Comparison of ENCODE assay signal across 8 mouse cellular contexts in genomic region chr3:138489327-138490033, GRCm38 (mm10). TPM values are rescaled to one million over a fixed set of nuclear protein-coding genes. Genes with fewer than 3 reads are reported as not detected.
DNase-seq lines count a peak whose midpoint lies in the region; ATAC-seq and TF ChIP-seq lines count a peak whose summit lies in the region.

Gene Metap1 (minus strand): TSS chr3:138489515.

- peak; percentile 99 for ATAC-seq in forebrain, embryonic 12.5 days (ENCODE audit: low FRiP score)
- ATAC-seq in heart, postnatal 0 days (ENCODE audit: insufficient read depth, low read depth): peak; percentile 98
- ATAC-seq in liver, embryonic 16.5 days (ENCODE audit: low read depth): peak; percentile 99
- ATAC-seq in neural tube, embryonic 13.5 days (ENCODE audit: low read depth): peak; percentile 99

- dilution Hi-C loops in CH12.LX (cut with MboI; ENCODE audit: extremely low pct_ligation_motif_present, extremely low pct_unique_long_range_greater_than_20kb, low sequenced_read_pairs): no loop called here

- TF ChIP-seq EP300 in CH12.LX (IDR thresholded peaks at IDR 0.05; ENCODE audit: low read length): peak; percentile 49
- no peak for TF ChIP-seq EP300 in heart, postnatal 0 days (IDR thresholded peaks at IDR 0.05; ENCODE audit: low read depth)

- in situ Hi-C loops in CH12.LX (cut with MboI; ENCODE audit: low pct_ligation_motif_present, low pct_unique_long_range_greater_than_20kb, low sequenced_read_pairs): no loop called here

- TF ChIP-seq CTCF in CH12.LX (conservative IDR thresholded peaks at IDR 0.05 in 1 of 2, IDR thresholded peaks at IDR 0.05 in 1 of 2; ENCODE audit: low read depth in 2 of 2, low read length in 2 of 2): no peak
- peak; percentile 25; the same call in 1 of the 2 replicates for TF ChIP-seq CTCF in heart, postnatal 0 days (IDR thresholded peaks at IDR 0.05; ENCODE audit: low read depth)
- no peak for TF ChIP-seq CTCF in testis, adult 2 months (IDR thresholded peaks at IDR 0.05; ENCODE audit: control insufficient read depth, insufficient read depth, insufficient replicate concordance, low read depth, low read length)

- peak within 1 kb of the TSS; percentile 87 for H3K9ac ChIP-seq in CH12.LX (ENCODE audit: insufficient read depth, low read depth)
- H3K9ac ChIP-seq in forebrain, embryonic 12.5 days: peak within 1 kb of the TSS; percentile 93
- peak within 1 kb of the TSS; percentile 85 for H3K9ac ChIP-seq in heart, postnatal 0 days (replicated peaks; ENCODE audit: low read depth, low read length)
- peak within 1 kb of the TSS; percentile 90 for H3K9ac ChIP-seq in liver, embryonic 16.5 days (ENCODE audit: low read depth, low read length)
- peak within 1 kb of the TSS; percentile 87 for H3K9ac ChIP-seq in neural tube, embryonic 13.5 days

- DNase-seq in CH12.LX (ENCODE audit: extremely low read depth): peak; percentile 98
- DNase-seq in c-Kit-positive CD71-positive TER-119-negative erythroid progenitor cells, embryonic 14.5 days (ENCODE audit: low read depth): peak; percentile 83
- peak; percentile 93 for DNase-seq in heart, postnatal 0 days (ENCODE audit: low spot score)
- peak; percentile 98 for DNase-seq in kidney, postnatal 4 days

- TF ChIP-seq POLR2A in CH12.LX (IDR thresholded peaks at IDR 0.05; ENCODE audit: low read depth, low read length): peak; percentile 99
- TF ChIP-seq POLR2A in testis, adult 2 months (IDR thresholded peaks at IDR 0.05; ENCODE audit: control insufficient read depth, low read depth, low read length): peak; percentile 74

- H3K27ac ChIP-seq in CH12.LX (ENCODE audit: insufficient read depth, low read depth): peak within 1 kb of the TSS; percentile 44
- peak within 1 kb of the TSS; percentile 74 for H3K27ac ChIP-seq in forebrain, embryonic 12.5 days
- H3K27ac ChIP-seq in heart, postnatal 0 days (ENCODE audit: low read depth): peak within 1 kb of the TSS; percentile 81
- peak within 1 kb of the TSS; percentile 78 for H3K27ac ChIP-seq in liver, embryonic 16.5 days (ENCODE audit: low read length)
- peak within 1 kb of the TSS; percentile 84 for H3K27ac ChIP-seq in neural tube, embryonic 13.5 days (replicated peaks)
- peak within 1 kb of the TSS; percentile 82 for H3K27ac ChIP-seq in testis, adult 2 months (ENCODE audit: control insufficient read depth, insufficient read depth, low read depth, low read length)

- peaks cover 3 to 31% of the 10 kb centered on the region in 2 experiments; a peak in 3 of 4 replicates for H3K4me1 ChIP-seq in CH12.LX (ENCODE audit: control insufficient read depth in 1 of 2, insufficient read depth in 2 of 2)
- peaks cover 11% of the 10 kb centered on the region for H3K4me1 ChIP-seq in forebrain, embryonic 12.5 days
- H3K4me1 ChIP-seq in heart, postnatal 0 days (ENCODE audit: control insufficient read depth, insufficient read depth): peaks cover 9% of the 10 kb centered on the region
- H3K4me1 ChIP-seq in liver, embryonic 16.5 days (ENCODE audit: control insufficient read depth, low read depth, low read length): peaks cover 15% of the 10 kb centered on the region
- peaks cover 17% of the 10 kb centered on the region for H3K4me1 ChIP-seq in neural tube, embryonic 13.5 days (replicated peaks)
- H3K4me1 ChIP-seq in testis, adult 2 months (ENCODE audit: control insufficient read depth, insufficient read depth, low read length): no peaks in the 10 kb centered on the region; the same call in 1 of the 2 replicates

- peaks cover 46% of the 10 kb centered on the region for H3K79me2 ChIP-seq in CH12.LX (replicated peaks; ENCODE audit: control insufficient read depth, extremely low read depth, insufficient read depth, poor library complexity, severe bottlenecking)

- peak within 1 kb of the TSS; percentile 93 for H3K4me2 ChIP-seq in CH12.LX (ENCODE audit: insufficient read depth, low read depth, poor library complexity, severe bottlenecking)
- H3K4me2 ChIP-seq in forebrain, embryonic 12.5 days: peak within 1 kb of the TSS; percentile 68
- H3K4me2 ChIP-seq in heart, postnatal 0 days (ENCODE audit: low read depth, low read length): peak within 1 kb of the TSS; percentile 66
- peak within 1 kb of the TSS; percentile 95 for H3K4me2 ChIP-seq in liver, embryonic 16.5 days (ENCODE audit: low read depth, low read length)
- peak within 1 kb of the TSS; percentile 66 for H3K4me2 ChIP-seq in neural tube, embryonic 13.5 days

- H3K27me3 ChIP-seq in CH12.LX (replicated peaks): no peaks in the 10 kb centered on the region
- H3K27me3 ChIP-seq in forebrain, embryonic 12.5 days: no peaks in the 10 kb centered on the region
- H3K27me3 ChIP-seq in heart, postnatal 0 days (ENCODE audit: control insufficient read depth, insufficient read depth, low read length): no peaks in the 10 kb centered on the region
- no peaks in the 10 kb centered on the region for H3K27me3 ChIP-seq in liver, embryonic 16.5 days (ENCODE audit: control insufficient read depth, insufficient read depth, low read depth, low read length)
- H3K27me3 ChIP-seq in neural tube, embryonic 13.5 days: no peaks in the 10 kb centered on the region
- no peaks in the 10 kb centered on the region for H3K27me3 ChIP-seq in testis, adult 2 months (ENCODE audit: control insufficient read depth, insufficient read depth, low read length)

- WGBS in forebrain, embryonic 12.5 days: 1% methylated on average over 39 of the region's 65 CpGs
- under 1% methylated on average over 39 of the region's 65 CpGs for WGBS in heart, postnatal 0 days
- under 1% methylated on average over 45 of the region's 65 CpGs for WGBS in liver, embryonic 16.5 days (ENCODE audit: insufficient replicate concordance)
- under 1% methylated on average over 49 of the region's 65 CpGs for WGBS in neural tube, embryonic 13.5 days

- peaks cover 12% of the 10 kb centered on the region for H3K9me3 ChIP-seq in CH12.LX (replicated peaks; ENCODE audit: low read length)
- no peaks in the 10 kb centered on the region for H3K9me3 ChIP-seq in forebrain, embryonic 12.5 days
- no peaks in the 10 kb centered on the region for H3K9me3 ChIP-seq in heart, postnatal 0 days (replicated peaks; ENCODE audit: control insufficient read depth, low read length)
- H3K9me3 ChIP-seq in liver, embryonic 16.5 days (replicated peaks; ENCODE audit: control insufficient read depth, low read length): no peaks in the 10 kb centered on the region
- H3K9me3 ChIP-seq in neural tube, embryonic 13.5 days: no peaks in the 10 kb centered on the region

- peaks cover 15 to 26% of the 10 kb centered on the region in 2 experiments for H3K36me3 ChIP-seq in CH12.LX (replicated peaks in 1 of 2; ENCODE audit: control insufficient read depth in 1 of 2, insufficient read depth in 1 of 2, low read length in 1 of 2)
- peaks cover 15% of the 10 kb centered on the region for H3K36me3 ChIP-seq in forebrain, embryonic 12.5 days (replicated peaks)
- no peaks in the 10 kb centered on the region; the same call in 1 of the 2 replicates for H3K36me3 ChIP-seq in heart, postnatal 0 days (replicated peaks; ENCODE audit: control insufficient read depth, insufficient read depth, low read length)
- peaks cover 4% of the 10 kb centered on the region for H3K36me3 ChIP-seq in liver, embryonic 16.5 days (ENCODE audit: control insufficient read depth, insufficient read depth)
- peaks cover 12% of the 10 kb centered on the region for H3K36me3 ChIP-seq in neural tube, embryonic 13.5 days
- H3K36me3 ChIP-seq in testis, adult 2 months (ENCODE audit: control insufficient read depth, insufficient read depth, low read length): no peaks in the 10 kb centered on the region

- TF ChIP-seq RAD21 in CH12.LX (IDR thresholded peaks at IDR 0.05; ENCODE audit: low read depth, low read length): no peak; the same call in 1 of the 2 replicates

- H3K4me3 ChIP-seq in CH12.LX (replicated peaks in 1 of 3; ENCODE audit: low read depth in 2 of 3, low read length in 2 of 3, poor library complexity in 1 of 3): peak within 1 kb of the TSS; percentile 79 to 90 (median 83)
- H3K4me3 ChIP-seq in forebrain, embryonic 12.5 days (replicated peaks): peak within 1 kb of the TSS; percentile 92
- H3K4me3 ChIP-seq in heart, postnatal 0 days (ENCODE audit: low read depth, low read length): peak within 1 kb of the TSS; percentile 93
- peak within 1 kb of the TSS; percentile 91 for H3K4me3 ChIP-seq in liver, embryonic 16.5 days (ENCODE audit: low read depth, low read length)
- peak within 1 kb of the TSS; percentile 64 for H3K4me3 ChIP-seq in neural tube, embryonic 13.5 days
- peak within 1 kb of the TSS; percentile 97 for H3K4me3 ChIP-seq in testis, adult 2 months (ENCODE audit: control insufficient read depth, low read depth, low read length)

TF ChIP-seq in CH12.LX, 34 proteins besides CTCF, POLR2A, EP300 and RAD21 (continues in another document):
- no peak for TF ChIP-seq JUN (IDR thresholded peaks at IDR 0.05; ENCODE audit: insufficient read depth, low read depth, low read length)
- TF ChIP-seq IRF4 (IDR thresholded peaks at IDR 0.05; ENCODE audit: low read depth, low read length): peak; percentile 16; the same call in 1 of the 2 replicates
- peak; percentile 74 for TF ChIP-seq MAZ (IDR thresholded peaks at IDR 0.05; ENCODE audit: low read depth, low read length)
- TF ChIP-seq NELFE (IDR thresholded peaks at IDR 0.05; ENCODE audit: low read depth, low read length): peak; percentile 91
- TF ChIP-seq MEF2A (IDR thresholded peaks at IDR 0.05; ENCODE audit: borderline replicate concordance, low read depth, low read length): no peak
- peak; percentile 93 for TF ChIP-seq TCF12 (IDR thresholded peaks at IDR 0.05; ENCODE audit: low read depth, low read length)
- 0 out of 2 replicates have a peak, but pooled peaks have one; percentile 22 for TF ChIP-seq CHD2 (IDR thresholded peaks at IDR 0.05; ENCODE audit: low read length)
- no peak for TF ChIP-seq MAFK (IDR thresholded peaks at IDR 0.05; ENCODE audit: insufficient replicate concordance, low read length)
- peak; percentile 63 for TF ChIP-seq USF2 (conservative IDR thresholded peaks at IDR 0.05; ENCODE audit: low read depth, low read length)
- TF ChIP-seq PAX5 (IDR thresholded peaks at IDR 0.05; ENCODE audit: low read length): no peak
- TF ChIP-seq MYC (IDR thresholded peaks at IDR 0.05; ENCODE audit: low read depth, low read length): peak; percentile 98
- TF ChIP-seq ETS1 (conservative IDR thresholded peaks at IDR 0.05; ENCODE audit: low read depth, low read length): peak; percentile 16; the same call in 1 of the 2 replicates
- peak; percentile 98 for TF ChIP-seq MAX (IDR thresholded peaks at IDR 0.05; ENCODE audit: low read length)

RNA-seq across cellular contexts. Expression of gene Metap1, which starts in this region (rescaled TPM):
- total RNA-seq in CH12.LX (2012; rRNA removed): 77.9 and 97.6 TPM in 2 replicates
- 163 and 183 TPM in 2 replicates for total RNA-seq in CH12.LX (2014; rRNA removed)
- polyA plus RNA-seq in CH12.LX (2012; ENCODE audit: insufficient read length, low read depth): 143 and 154 TPM in 2 replicates
- 43.8 and 47.0 TPM in 2 replicates for polyA plus RNA-seq in forebrain, embryonic 12.5 days (2016; fragmentation: Nextera tagmentation; extraction: Ambion mirVana)
- total RNA-seq in heart, postnatal 0 days (2014; rRNA removed; ENCODE audit: low replicate concordance): 26.0 and 66.0 TPM in 2 replicates
- polyA plus RNA-seq in heart, postnatal 0 days (2015; fragmentation: Nextera tagmentation; extraction: Ambion mirVana): 31.4 and 33.3 TPM in 2 replicates
- 19.0 and 21.2 TPM in 2 replicates for polyA plus RNA-seq in liver, embryonic 16.5 days (2015; fragmentation: Nextera tagmentation; extraction: Ambion mirVana)
- 46.1 and 53.1 TPM in 2 replicates for polyA plus RNA-seq in neural tube, embryonic 13.5 days (2015; fragmentation: Nextera tagmentation; extraction: Ambion mirVana)
- polyA plus RNA-seq in testis, adult 2 months (2012; rRNA removed): 22.7 and 25.7 TPM in 2 replicates

Comparison
In these comparisons a context has a peak if more than half of its experiments do, and no peak if none do; other contexts are left out.
1. Peak in every context shown above with its lines: DNase-seq, ATAC-seq, H3K4me3 ChIP-seq and H3K27ac ChIP-seq.